Mouse (Mus musculus) hindlimb bud, embryonic 11.5 days (tissue): ENCODE measurements around the gene Sp2.

Source experiments
- DNase-seq: peaks from one replicate; pipeline ENCODE4 v3.0.0-alpha.2; 2012; ENCODE audit warnings: low read depth, low spot score; ENCODE audit errors: extremely low spot score

The Sp2 gene

GRCm38 (mm10) chr11:96916044-96916884 lies 66.5 kb downstream of the Sp2 start, which contains the start of gene Cdk5rap3:
Gene Cdk5rap3 (minus strand): TSS chr11:96916496.
- peak; percentile 95 for DNase-seq

- no peak for DNase-seq
These were observed 70.1 kb downstream of the Sp2 start for GRCm38 (mm10) chr11:96912682-96913081.

- DNase-seq: peak; percentile 47
These were observed 72.8 kb downstream of the Sp2 start for GRCm38 (mm10) chr11:96910003-96910402.

GRCm38 (mm10) chr11:96908594-96908993 lies 74.2 kb downstream of the Sp2 start:
- DNase-seq: no peak

- no peak for DNase-seq
These were observed 76.2 kb downstream of the Sp2 start for GRCm38 (mm10) chr11:96906431-96907161.
